Mouse (Mus musculus) urinary bladder, postnatal 0 days (tissue): ENCODE data around the gene Gpr173. TPM values are rescaled to one million over a fixed set of nuclear protein-coding genes. Genes with fewer than 3 reads are reported as not detected.

Source experiments
- polyA plus RNA-seq: library from polyadenylated mRNA; unstranded; fragments of >200 nt; fragmentation: Nextera tagmentation; extraction: Ambion mirVana; gene quantifications from 2 replicates; pipeline ENCODE4 v1.2.1, GENCODE M21; 2015

Gpr173 gene
- 2.1 and 2.7 TPM in 2 replicates for polyA plus RNA-seq

GRCm38 (mm10) chrX:152368397-152369273 lies at the start of gene Gpr173:
Gene Gpr173, minus strand, starts transcription at chrX:152368704.

GRCm38 (mm10) chrX:152342358-152342901 lies 26.1 kb downstream of the Gpr173 start, which contains the start of gene Tspyl2:
Gene Tspyl2, minus strand, starts transcription at chrX:152342425.

GRCm38 (mm10) chrX:152326996-152327688 lies 41.4 kb downstream of the Gpr173 start, which contains the start of gene Kantr:
Gene Kantr, minus strand, starts transcription at chrX:152327495.

Other genes with a start within 250 kb of the Gpr173 start
- 3.0 and 4.3 TPM in 2 replicates for gene Iqsec2, start 224.4 kb downstream of the Gpr173 start, polyA plus RNA-seq
- gene Kdm5c, start 135.7 kb downstream of the Gpr173 start, polyA plus RNA-seq, result 13.5 and 15.4 TPM in 2 replicates
- 6.5 and 7.1 TPM in 2 replicates for gene Kantr, start 41.2 kb downstream of the Gpr173 start, polyA plus RNA-seq
- 11.5 and 14.8 TPM in 2 replicates for gene Tspyl2, start 26.3 kb downstream of the Gpr173 start, polyA plus RNA-seq
- not detected in 2 replicates for gene Cldn34a, start 194.6 kb upstream of the Gpr173 start, polyA plus RNA-seq